Mouse (Mus musculus) CH12.LX (cell line): ENCODE data around the gene Gm21973. TPM values are rescaled to one million over a fixed set of nuclear protein-coding genes. Genes with fewer than 3 reads are reported as not detected.

ENCODE experiments used
- DNase-seq: peaks from one replicate; pipeline ENCODE4 v3.0.0-alpha.2; 2013; ENCODE audit errors: extremely low read depth
- H3K27ac ChIP-seq: 2 replicates; pipeline ENCODE4 v1.5.1; 2012; ENCODE audit warnings: low read depth, mild to moderate bottlenecking, control low read depth, moderate library complexity; ENCODE audit not compliant: insufficient read depth
- H3K27me3 ChIP-seq: replicated peaks from 2 replicates; pipeline ENCODE3; 2012; ENCODE audit warnings: inconsistent platforms
- H3K36me3 ChIP-seq, 2 experiments: replicated peaks in 1 of 2; 2 replicates each; pipeline versions ENCODE3 to v1.6.1; 2012; ENCODE audit warnings: inconsistent platforms in 1 of 2, low read length in 1 of 2, mild to moderate bottlenecking in 1 of 2, mixed read lengths in 1 of 2, moderate library complexity in 1 of 2; ENCODE audit not compliant: control insufficient read depth in 1 of 2, insufficient read depth in 1 of 2
- H3K4me1 ChIP-seq, 2 experiments: 2 replicates each; pipeline ENCODE4 v1.6.1; 2012; ENCODE audit warnings: inconsistent platforms in 1 of 2, moderate library complexity in 1 of 2; ENCODE audit not compliant: insufficient read depth in 2 of 2, control insufficient read depth in 1 of 2
- H3K4me2 ChIP-seq: 2 replicates; pipeline ENCODE4 v1.6.1; 2012; ENCODE audit warnings: low read depth, mild to moderate bottlenecking, control low read depth; ENCODE audit not compliant: poor library complexity, insufficient read depth, severe bottlenecking
- H3K4me3 ChIP-seq, 3 experiments: fragments of 150-350 bp in 1 of 3; sonication (generic) in 1 of 3; replicated peaks in 1 of 3; 2 replicates each; pipeline versions ENCODE3 to v1.5.1; 2011 to 2012; ENCODE audit warnings: low read depth in 2 of 3, low read length in 2 of 3, mild to moderate bottlenecking in 2 of 3, moderate library complexity in 2 of 3, control low read depth in 1 of 3, improper control_type of control experiment in 1 of 3, inconsistent platforms in 1 of 3, mixed read lengths in 1 of 3; ENCODE audit not compliant: poor library complexity in 1 of 3
- H3K79me2 ChIP-seq: replicated peaks from 2 replicates; pipeline ENCODE4 v1.6.1; 2012; ENCODE audit warnings: mild to moderate bottlenecking, moderate library complexity; ENCODE audit not compliant: control insufficient read depth, poor library complexity, insufficient read depth, severe bottlenecking; ENCODE audit errors: extremely low read depth
- H3K9ac ChIP-seq: 2 replicates; pipeline ENCODE4 v1.6.1; 2012; ENCODE audit warnings: low read depth, mild to moderate bottlenecking, control low read depth, moderate library complexity; ENCODE audit not compliant: insufficient read depth
- H3K9me3 ChIP-seq: replicated peaks from 2 replicates; pipeline ENCODE3; 2012; ENCODE audit warnings: low read length, inconsistent platforms, mixed read lengths
- BHLHE40 ChIP-seq: IDR thresholded peaks from 2 replicates; pipeline ENCODE4 v1.6.1; 2011; ENCODE audit warnings: mild to moderate bottlenecking, low read depth, low read length, improper control_type of control experiment
- CHD2 ChIP-seq: IDR thresholded peaks from 2 replicates; pipeline ENCODE4 v1.6.1; 2011; ENCODE audit warnings: low read length, improper control_type of control experiment
- CTCF ChIP-seq, 2 experiments: IDR thresholded peaks in 1 of 2; conservative IDR thresholded peaks in 1 of 2; 2 replicates each; pipeline ENCODE4 v1.5.1; 2011 to 2012; ENCODE audit warnings: low read depth in 2 of 2, low read length in 2 of 2, improper control_type of control experiment in 1 of 2, inconsistent platforms in 1 of 2, mild to moderate bottlenecking in 1 of 2, moderate library complexity in 1 of 2
- EP300 ChIP-seq: IDR thresholded peaks from 2 replicates; pipeline ENCODE4 v1.6.1; 2011; ENCODE audit warnings: low read length, improper control_type of control experiment
- GABPA ChIP-seq: IDR thresholded peaks from 2 replicates; pipeline ENCODE4 v1.6.1; 2012; ENCODE audit warnings: low read depth, low read length, improper control_type of control experiment, inconsistent platforms; ENCODE audit not compliant: insufficient replicate concordance
- JUN ChIP-seq: IDR thresholded peaks from 2 replicates; pipeline ENCODE4 v1.6.1; 2011; ENCODE audit warnings: low read depth, mild to moderate bottlenecking, low read length, improper control_type of control experiment, moderate library complexity; ENCODE audit not compliant: insufficient read depth
- JUND ChIP-seq: conservative IDR thresholded peaks from 2 replicates; pipeline ENCODE4 v1.6.1; 2011; ENCODE audit warnings: low read depth, low read length, improper control_type of control experiment
- KAT2A ChIP-seq: IDR thresholded peaks from 2 replicates; pipeline ENCODE4 v1.6.1; 2012; ENCODE audit warnings: low read length, improper control_type of control experiment, inconsistent platforms; ENCODE audit not compliant: insufficient replicate concordance
- MAFK ChIP-seq: IDR thresholded peaks from 2 replicates; pipeline ENCODE4 v1.6.1; 2011; ENCODE audit warnings: low read length, improper control_type of control experiment; ENCODE audit not compliant: insufficient replicate concordance
- MAZ ChIP-seq: IDR thresholded peaks from 2 replicates; pipeline ENCODE4 v1.6.1; 2012; ENCODE audit warnings: low read depth, mild to moderate bottlenecking, inconsistent platforms, low read length, improper control_type of control experiment, moderate library complexity
- MEF2A ChIP-seq: IDR thresholded peaks from 2 replicates; pipeline ENCODE4 v1.6.1; 2014; ENCODE audit warnings: low read depth, mild to moderate bottlenecking, inconsistent platforms, low read length, improper control_type of control experiment, borderline replicate concordance
- MXI1 ChIP-seq: IDR thresholded peaks from 2 replicates; pipeline ENCODE4 v1.6.1; 2011; ENCODE audit warnings: mild to moderate bottlenecking, low read depth, low read length, improper control_type of control experiment
- MYC ChIP-seq: IDR thresholded peaks from 2 replicates; pipeline ENCODE4 v1.6.1; 2011; ENCODE audit warnings: low read depth, mild to moderate bottlenecking, improper control_type of control experiment, low read length
- NELFE ChIP-seq: IDR thresholded peaks from 2 replicates; pipeline ENCODE4 v1.6.1; 2011; ENCODE audit warnings: low read depth, low read length, improper control_type of control experiment
- PAX5 ChIP-seq: IDR thresholded peaks from 2 replicates; pipeline ENCODE4 v1.6.1; 2012; ENCODE audit warnings: low read length, inconsistent platforms, mixed read lengths
- RAD21 ChIP-seq: IDR thresholded peaks from 2 replicates; pipeline ENCODE4 v1.6.1; 2011; ENCODE audit warnings: low read depth, mild to moderate bottlenecking, low read length, improper control_type of control experiment, moderate library complexity
- SIN3A ChIP-seq: IDR thresholded peaks from 2 replicates; pipeline ENCODE4 v1.6.1; 2012; ENCODE audit warnings: low read length, improper control_type of control experiment, inconsistent platforms
- SMC3 ChIP-seq: IDR thresholded peaks from 2 replicates; pipeline ENCODE4 v1.6.1; 2011; ENCODE audit warnings: low read depth, low read length, improper control_type of control experiment
- USF1 ChIP-seq: IDR thresholded peaks from 2 replicates; pipeline ENCODE4 v1.6.1; 2014; ENCODE audit warnings: low read depth, mild to moderate bottlenecking, inconsistent platforms, low read length, improper control_type of control experiment
- USF2 ChIP-seq: conservative IDR thresholded peaks from 2 replicates; pipeline ENCODE4 v1.6.1; 2011; ENCODE audit warnings: low read depth, low read length, improper control_type of control experiment
- dilution Hi-C: fragments of 300-500 bp; cut with MboI; formaldehyde crosslinking; loops from 2 replicates; pipeline ENCODE4 v1.14.3; 2020; ENCODE audit warnings: low sequenced_read_pairs; ENCODE audit not compliant: extremely low pct_unique_long_range_greater_than_20kb, extremely low pct_ligation_motif_present
- in situ Hi-C: fragments of 300-500 bp; cut with MboI; formaldehyde crosslinking; loops from 3 replicates; pipeline ENCODE4 v1.14.3; 2019; ENCODE audit warnings: low sequenced_read_pairs, low pct_ligation_motif_present, low pct_unique_long_range_greater_than_20kb, mixed read lengths
- polyA plus RNA-seq: library from polyadenylated mRNA; unstranded; fragments of >175 nt; gene quantifications from 2 replicates; pipeline ENCODE4 v1.2.1, GENCODE M21; 2012; ENCODE audit warnings: low read depth; ENCODE audit not compliant: insufficient read length
- total RNA-seq, 2 experiments: library from RNA; depleted of rRNA; stranded (reverse); fragments of 300-350 nt in 1 of 2; fragments of >200 nt in 1 of 2; gene quantifications; 2 replicates each; pipeline ENCODE4 v1.2.3; 2012 to 2014

The Gm21973 gene
- total RNA-seq (2012; rRNA removed) = not detected in 2 replicates
- not detected in 2 replicates for total RNA-seq (2014; rRNA removed)
- polyA plus RNA-seq = not detected in 2 replicates

DNA sequence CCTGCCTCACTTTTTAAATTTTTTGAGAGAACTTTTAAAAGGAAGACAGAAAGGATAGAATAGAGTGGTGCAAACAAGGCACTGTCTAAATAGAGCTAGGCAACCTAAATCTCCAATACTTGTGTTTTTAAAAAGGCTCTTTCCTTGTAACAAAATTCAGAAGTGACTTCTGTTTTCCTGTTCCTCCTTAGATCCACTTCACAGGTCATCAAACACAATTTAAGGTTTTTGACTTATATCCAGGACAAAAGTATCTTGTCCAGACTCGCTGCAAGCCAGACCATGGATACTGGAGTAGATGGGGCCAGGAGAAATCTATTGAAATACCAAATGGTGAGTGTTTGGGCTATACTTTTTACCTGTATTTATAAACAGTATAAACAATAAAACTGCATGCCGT, at the start of gene Gm21973:
TSS of gene Gm21973 (plus strand) at position 301 of the 400 bp plus-strand sequence.
- H3K27me3 ChIP-seq = no peaks in the 10 kb centered on the region
- no peak within 1 kb of the TSS for H3K27ac ChIP-seq
- H3K9me3 ChIP-seq = no peaks in the 10 kb centered on the region
- no peak within 1 kb of the TSS for H3K4me2 ChIP-seq
- in situ Hi-C loops (no loop called here), dilution Hi-C loops (no loop called here)
- H3K4me3 ChIP-seq = no peak within 1 kb of the TSS
- H3K4me1 ChIP-seq = peaks cover 0 to 7% of the 10 kb centered on the region in 2 experiments; a peak in 2 of 4 replicates
- no peaks in the 10 kb centered on the region for H3K36me3 ChIP-seq
- DNase-seq = no peak
- TF ChIP-seq USF2 (no peak), MXI1 (no peak), MEF2A (no peak), CTCF (conservative IDR thresholded peaks at IDR 0.05 in 1 of 2, IDR thresholded peaks at IDR 0.05 in 1 of 2; ENCODE audit: low read depth in 2 of 2, low read length in 2 of 2) (no peak), GABPA (no peak), SIN3A (no peak), SMC3 (no peak), USF1 (no peak), JUN (no peak), PAX5 (no peak), MYC (no peak), JUND (no peak), MAFK (no peak)
- H3K79me2 ChIP-seq = no peaks in the 10 kb centered on the region
- no peak within 1 kb of the TSS for H3K9ac ChIP-seq

DNA sequence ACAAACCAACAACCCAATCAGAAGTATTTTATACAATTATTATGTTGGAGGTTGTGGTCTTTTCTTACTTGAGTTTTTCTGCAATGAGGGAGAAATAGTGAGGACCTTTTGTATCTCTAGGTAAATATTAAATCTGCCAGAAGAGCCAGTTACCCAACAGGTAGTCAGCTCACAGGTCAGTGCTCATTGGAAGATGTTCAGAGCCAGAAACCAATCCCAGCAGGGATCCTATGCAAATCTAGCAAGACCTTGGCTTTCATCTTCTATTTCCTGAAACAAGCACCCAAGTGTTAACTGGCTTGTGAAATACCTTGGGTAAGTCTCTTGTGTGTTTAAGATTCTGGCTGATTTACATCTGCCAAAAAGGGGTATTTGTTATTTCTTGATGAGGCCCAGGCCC, 48.8 kb upstream of the Gm21973 start:
- no peaks in the 10 kb centered on the region for H3K36me3 ChIP-seq
- in situ Hi-C loops (no loop called here), dilution Hi-C loops (no loop called here)
- DNase-seq = no peak
- no peak overlapping the region for H3K27ac ChIP-seq
- H3K4me1 ChIP-seq = no peaks in the 10 kb centered on the region
- no peaks in the 10 kb centered on the region for H3K79me2 ChIP-seq
- TF ChIP-seq MYC (no peak), NELFE (no peak), BHLHE40 (no peak), USF2 (no peak), RAD21 (no peak), MAZ (no peak), CHD2 (no peak), EP300 (no peak), MAFK (no peak), KAT2A (no peak), MEF2A (no peak)
- H3K4me2 ChIP-seq = no peak overlapping the region
- H3K9ac ChIP-seq = no peak overlapping the region
- H3K9me3 ChIP-seq = no peaks in the 10 kb centered on the region
- H3K27me3 ChIP-seq = no peaks in the 10 kb centered on the region
- no peak overlapping the region for H3K4me3 ChIP-seq
